Comparison of ENCODE assay signal across 9 mouse cellular contexts in the genomic region with DNA sequence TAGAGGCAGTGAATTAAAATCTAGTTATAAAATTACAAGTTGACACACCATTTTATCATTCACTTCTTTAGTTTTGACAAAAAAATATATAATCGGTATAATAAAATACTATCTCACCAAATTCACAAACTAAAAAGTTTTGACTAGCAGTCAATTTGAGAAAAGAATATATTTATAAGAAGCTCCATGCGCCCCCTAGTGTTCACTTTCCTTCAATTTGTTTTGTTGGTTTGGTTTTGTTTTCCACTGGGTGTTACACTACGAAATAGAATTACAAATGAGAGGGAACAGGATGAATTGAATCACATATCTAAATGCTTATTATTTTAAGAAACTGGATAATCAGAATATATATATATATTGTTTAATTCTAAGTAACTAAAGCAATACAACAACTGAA.
DNase-seq lines count a peak whose midpoint lies in the region; ATAC-seq lines count a peak whose summit lies in the region.
"Had no signal": no experiment of that assay in that cellular context is flagged by ENCODE, and none has a peak within 500 bp of the region (broad histone marks: within the 10 kb centered on the region; RNA-seq: fewer than 3 reads in every experiment).

No protein-coding gene starts in this region.

- no peak overlapping the region for H3K27ac ChIP-seq in heart, embryonic 12.5 days (ENCODE audit: poor library complexity, severe bottlenecking)
- no peak overlapping the region for H3K27ac ChIP-seq in forebrain, embryonic 10.5 days
- H3K27ac ChIP-seq: embryonic facial prominence, embryonic 12.5 days had no signal

- no peak overlapping the region for H3K9ac ChIP-seq in heart, embryonic 12.5 days
- H3K9ac ChIP-seq: embryonic facial prominence, embryonic 12.5 days had no signal

- H3K27me3 ChIP-seq in heart, embryonic 12.5 days (replicated peaks) = no peaks in the 10 kb centered on the region
- H3K27me3 ChIP-seq in forebrain, embryonic 10.5 days (ENCODE audit: poor library complexity, severe bottlenecking) = no peaks in the 10 kb centered on the region
- H3K27me3 ChIP-seq: embryonic facial prominence, embryonic 12.5 days had no signal

- ATAC-seq in heart, embryonic 12.5 days (ENCODE audit: insufficient number of reproducible peaks, low FRiP score) = no peak

- no peak overlapping the region for H3K4me2 ChIP-seq in heart, embryonic 12.5 days
- H3K4me2 ChIP-seq: embryonic facial prominence, embryonic 12.5 days had no signal

- no peak overlapping the region for H3K4me3 ChIP-seq in heart, embryonic 12.5 days
- H3K4me3 ChIP-seq in forebrain, embryonic 10.5 days = no peak overlapping the region
- H3K4me3 ChIP-seq: embryonic facial prominence, embryonic 12.5 days had no signal

- no peaks in the 10 kb centered on the region for H3K36me3 ChIP-seq in heart, embryonic 12.5 days
- H3K36me3 ChIP-seq in forebrain, embryonic 10.5 days (replicated peaks) = no peaks in the 10 kb centered on the region
- H3K36me3 ChIP-seq: embryonic facial prominence, embryonic 12.5 days had no signal

- no peaks in the 10 kb centered on the region for H3K4me1 ChIP-seq in heart, embryonic 12.5 days (replicated peaks)
- no peaks in the 10 kb centered on the region for H3K4me1 ChIP-seq in forebrain, embryonic 10.5 days
- H3K4me1 ChIP-seq: embryonic facial prominence, embryonic 12.5 days had no signal

- peak; percentile 40 for DNase-seq in heart, postnatal 4 days
- peak; percentile 43 for DNase-seq in testis, postnatal 10 days (ENCODE audit: low spot score)
- DNase-seq in testis, postnatal 14 days (ENCODE audit: low spot score) = no peak
- peak; percentile 10 for DNase-seq in c-Kit-positive CD71-negative TER-119-negative erythroid progenitor cells, embryonic 14.5 days (ENCODE audit: low read depth)
- peak; percentile 19 to 39 for DNase-seq in layer of hippocampus, postnatal 10 days (ENCODE audit: low spot score in 2 of 2)
- peak; percentile 18 for DNase-seq in telencephalon, adult 2 months (ENCODE audit: low read depth, low spot score)
- DNase-seq in forebrain, embryonic 10.5 days (ENCODE audit: extremely low spot score, low spot score) = no peak

- no peaks in the 10 kb centered on the region for H3K9me3 ChIP-seq in heart, embryonic 12.5 days (replicated peaks)
- H3K9me3 ChIP-seq in forebrain, embryonic 10.5 days = no peaks in the 10 kb centered on the region
- H3K9me3 ChIP-seq: embryonic facial prominence, embryonic 12.5 days had no signal

- 32% methylated on average over 3 of the region's 3 CpGs for WGBS in heart, embryonic 12.5 days
- 42% methylated on average over 3 of the region's 3 CpGs for WGBS in forebrain, embryonic 10.5 days

Comparison
In these comparisons a context has a peak if more than half of its experiments do, and no peak if none do; other contexts are left out.
1. DNase-seq: peak in heart, postnatal 4 days (single experiment), testis, postnatal 10 days (single experiment), c-Kit-positive CD71-negative TER-119-negative erythroid progenitor cells, embryonic 14.5 days (single experiment), layer of hippocampus, postnatal 10 days (2 of 2) and telencephalon, adult 2 months (single experiment); none in testis, postnatal 14 days (single experiment) and forebrain, embryonic 10.5 days (single experiment).